Mouse (Mus musculus) retina, adult 2 months (tissue): ENCODE data around the gene Rad23b.
"Not testable (repeated sequence)": the region's sequence is repeated elsewhere in the genome, so short reads cannot be mapped to it uniquely, and the experiment has no call there.

Experiments
- DNase-seq: peaks from one replicate; pipeline ENCODE4 v3.0.0-alpha.2; 2012; ENCODE audit warnings: low read depth, low spot score

Gene Rad23b

DNA sequence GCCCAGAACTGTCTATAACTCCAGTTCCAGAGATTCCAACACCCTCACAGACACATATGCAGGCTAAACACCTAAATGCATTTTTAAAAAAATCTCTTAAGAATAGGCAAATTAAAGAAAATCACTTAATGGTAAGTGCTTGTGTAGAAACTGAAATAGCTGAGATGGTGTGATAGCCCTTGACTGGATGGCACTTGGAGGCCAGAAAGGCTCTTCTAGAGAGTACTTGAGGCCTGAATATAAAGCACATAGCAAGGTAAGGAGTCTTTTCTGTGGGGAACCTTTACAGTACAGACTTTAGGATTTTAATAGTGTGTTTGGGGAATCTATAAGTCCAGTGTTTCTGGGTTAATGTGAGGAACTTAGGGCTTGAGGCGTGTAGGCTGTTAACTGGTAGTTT lies 4.2 kb downstream of the Rad23b start:
- no peak for DNase-seq

DNA sequence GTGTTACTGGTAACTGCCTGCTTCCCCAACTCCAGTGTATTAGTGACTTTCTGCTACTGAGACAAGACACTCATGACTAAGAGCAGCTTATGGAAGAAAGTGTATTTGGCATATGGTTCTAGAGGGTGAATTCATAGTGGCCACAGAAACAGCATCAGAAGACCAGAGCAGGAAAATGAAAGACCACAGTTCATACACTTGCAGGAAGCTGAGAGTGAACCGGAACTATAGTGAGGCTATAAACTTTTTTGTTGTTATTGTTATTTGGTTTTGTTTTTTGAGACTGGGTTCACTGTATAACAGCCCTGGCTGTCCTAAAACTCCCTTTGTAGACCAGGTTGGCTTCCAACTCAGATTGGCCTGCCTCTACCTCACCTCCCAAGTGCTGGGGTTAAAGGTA lies 6.0 kb downstream of the Rad23b start:
- DNase-seq: no peak

DNA sequence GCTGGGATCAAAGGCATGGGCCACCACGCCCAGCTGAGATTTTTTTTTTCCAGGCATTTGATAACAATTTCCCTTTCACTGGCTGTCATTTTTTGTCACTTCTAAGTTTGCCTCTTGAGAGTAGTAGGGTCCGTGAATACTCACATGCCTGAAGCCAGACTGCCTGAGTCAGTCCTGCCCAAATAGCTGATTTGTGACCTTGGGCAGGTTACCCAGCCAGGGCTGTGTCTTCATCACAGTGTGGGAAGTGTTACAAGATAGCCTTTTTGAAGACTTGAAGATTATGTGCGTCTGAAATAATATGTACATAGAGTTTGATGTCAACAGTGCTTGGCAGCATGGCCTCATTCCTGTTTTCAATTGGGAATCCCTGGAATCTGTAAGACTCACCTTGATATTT lies 6.9 kb downstream of the Rad23b start:
- DNase-seq: no peak

DNA sequence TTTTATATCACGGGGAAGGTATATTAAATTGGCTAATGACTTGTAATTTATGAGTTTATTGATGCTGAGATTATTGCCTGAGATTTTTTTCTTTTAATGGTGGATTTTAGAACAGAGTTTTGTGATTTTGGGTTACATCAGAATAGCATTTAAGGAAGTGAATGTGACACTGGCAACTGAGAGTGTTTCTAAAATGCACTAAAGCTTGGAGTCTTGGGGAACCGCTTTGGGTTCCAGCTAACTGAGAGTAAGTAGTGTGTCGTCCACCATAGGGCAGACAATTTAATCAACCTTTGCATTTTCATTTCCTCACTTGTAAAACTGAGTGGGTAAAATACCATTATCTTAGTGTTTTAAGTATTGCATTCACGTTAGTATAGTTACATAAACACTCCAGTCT lies 14.0 kb downstream of the Rad23b start:
- DNase-seq: no peak

DNA sequence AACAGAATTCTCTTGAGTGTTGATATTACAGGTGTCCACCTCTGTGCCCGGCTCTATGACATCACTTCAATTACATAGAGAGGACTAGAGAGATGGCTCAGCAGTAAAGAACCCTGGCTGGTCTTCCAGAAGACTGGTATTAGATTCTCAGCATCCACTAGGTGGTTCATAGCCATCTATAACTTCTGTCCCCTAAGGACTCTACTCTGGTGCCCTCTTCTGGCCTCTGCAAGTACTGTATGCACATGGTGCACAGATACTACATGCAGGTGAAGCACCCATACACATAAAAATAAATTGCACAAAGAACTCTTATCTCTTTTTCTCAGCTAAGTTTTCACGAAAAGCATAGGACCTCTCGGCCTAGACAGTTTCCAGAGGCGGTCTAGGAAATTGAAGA lies 14.5 kb downstream of the Rad23b start:
- DNase-seq: no peak

DNA sequence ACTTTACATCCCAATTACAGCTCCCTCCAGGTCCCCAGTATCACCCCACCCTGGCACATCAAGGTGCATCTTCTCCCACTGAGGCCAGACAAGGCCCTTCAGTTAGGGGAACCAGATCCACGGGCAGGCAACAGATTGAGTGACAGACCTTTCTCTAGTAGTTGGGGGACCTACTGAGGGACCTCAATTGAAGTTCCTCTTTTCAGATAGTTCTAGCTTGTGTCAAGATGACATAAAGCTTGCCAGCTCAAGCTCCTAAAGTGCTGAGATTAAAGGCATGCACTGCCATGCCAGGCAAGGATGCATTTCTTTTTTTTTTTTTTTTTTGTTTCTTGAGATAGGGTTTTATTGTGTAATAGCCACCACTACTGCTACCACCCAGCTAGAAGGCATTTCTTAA lies 16.2 kb downstream of the Rad23b start:
- no peak for DNase-seq

DNA sequence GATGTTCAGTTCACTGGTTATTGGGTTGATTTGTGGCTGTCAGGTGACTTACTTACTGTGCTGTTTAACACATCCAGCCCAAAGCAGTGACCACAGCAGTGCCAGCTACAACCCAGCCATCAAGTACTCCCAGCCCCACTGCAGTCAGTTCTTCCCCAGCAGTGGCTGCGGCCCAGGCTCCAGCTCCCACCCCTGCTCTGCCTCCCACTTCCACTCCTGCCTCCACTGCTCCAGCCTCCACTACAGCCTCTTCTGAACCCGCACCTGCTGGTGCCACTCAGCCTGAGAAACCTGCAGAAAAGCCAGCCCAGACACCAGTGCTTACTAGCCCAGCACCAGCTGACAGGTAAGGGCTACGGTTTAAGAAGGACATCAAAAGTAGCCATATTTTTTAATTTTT lies 20.3 kb downstream of the Rad23b start:
- no peak for DNase-seq

DNA sequence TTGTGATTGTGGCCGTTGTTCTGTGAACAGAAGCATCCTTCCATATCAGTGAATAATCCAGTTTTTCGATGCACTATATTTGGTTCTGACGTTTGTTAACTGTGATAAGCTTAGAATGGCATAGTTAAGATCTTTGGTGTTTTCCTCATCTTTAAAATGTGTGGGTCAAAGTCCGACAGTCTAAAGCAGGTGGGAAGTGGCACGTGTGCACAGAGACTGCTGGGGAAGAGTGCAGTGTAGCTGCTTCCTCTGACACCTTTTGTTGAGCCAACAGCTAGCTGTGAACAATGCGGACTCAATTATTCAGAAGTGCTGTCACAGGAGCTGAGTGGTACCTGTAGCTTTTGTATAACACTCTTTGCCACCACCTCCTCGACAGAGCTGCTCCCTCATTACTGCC lies 21.5 kb downstream of the Rad23b start:
- DNase-seq: no peak

DNA sequence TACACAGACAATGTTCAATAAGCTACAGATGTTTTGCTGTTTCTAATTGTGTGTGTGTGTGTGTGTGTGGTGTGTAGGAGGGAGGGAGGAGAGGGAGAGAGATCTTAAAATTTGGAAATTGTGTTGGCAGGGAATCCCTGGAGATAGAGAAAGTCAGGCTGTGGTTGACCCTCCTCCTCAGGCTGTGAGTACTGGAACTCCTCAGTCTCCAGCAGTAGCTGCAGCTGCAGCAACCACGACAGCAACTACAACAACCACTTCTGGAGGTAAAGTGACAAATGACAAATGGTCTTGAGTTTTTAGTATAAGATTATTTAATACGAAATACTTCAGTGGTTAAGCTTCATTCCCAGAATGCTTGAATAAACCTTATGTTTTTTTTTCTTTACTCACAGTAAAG lies 32.5 kb downstream of the Rad23b start:
- no peak for DNase-seq

DNA sequence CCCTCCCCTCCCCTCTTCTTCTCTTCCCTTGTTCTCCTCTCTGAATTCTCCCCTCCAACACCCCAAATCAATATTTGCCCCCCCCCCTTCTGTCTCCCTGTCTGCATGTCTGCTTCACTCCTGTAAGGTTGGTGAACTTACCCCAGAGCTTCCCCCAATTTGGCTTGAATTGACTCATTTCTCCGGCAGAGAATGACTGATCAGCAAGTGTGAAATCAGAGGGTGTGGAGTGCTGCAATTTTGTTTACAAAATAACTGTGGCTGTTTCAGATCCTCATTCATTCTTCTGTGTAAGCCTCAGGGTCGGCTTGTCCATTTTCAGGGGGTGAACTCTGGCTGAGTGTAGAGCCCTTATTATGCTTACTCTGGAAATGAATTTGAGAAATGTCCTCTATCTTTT lies 36.9 kb downstream of the Rad23b start:
- no peak for DNase-seq

DNA sequence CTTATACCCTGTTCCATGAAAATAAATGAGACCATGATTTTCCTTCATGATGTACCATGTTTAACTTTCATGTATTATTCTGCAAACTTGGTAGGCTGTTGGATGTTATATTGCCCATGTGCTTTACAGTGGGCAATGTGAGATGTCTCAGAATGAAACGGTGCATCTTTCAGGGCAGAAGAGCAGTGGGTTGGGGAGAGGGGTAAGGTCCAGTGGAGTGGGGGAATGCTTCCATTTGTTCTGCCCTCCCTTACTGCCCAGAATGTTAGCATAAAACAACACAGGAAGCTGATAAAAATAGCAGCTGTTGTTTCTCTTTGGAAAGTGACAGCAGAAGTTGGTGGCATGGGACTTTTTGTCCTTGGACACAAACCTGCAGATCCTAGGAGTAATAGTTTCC lies 41.6 kb downstream of the Rad23b start:
- no peak for DNase-seq

DNA sequence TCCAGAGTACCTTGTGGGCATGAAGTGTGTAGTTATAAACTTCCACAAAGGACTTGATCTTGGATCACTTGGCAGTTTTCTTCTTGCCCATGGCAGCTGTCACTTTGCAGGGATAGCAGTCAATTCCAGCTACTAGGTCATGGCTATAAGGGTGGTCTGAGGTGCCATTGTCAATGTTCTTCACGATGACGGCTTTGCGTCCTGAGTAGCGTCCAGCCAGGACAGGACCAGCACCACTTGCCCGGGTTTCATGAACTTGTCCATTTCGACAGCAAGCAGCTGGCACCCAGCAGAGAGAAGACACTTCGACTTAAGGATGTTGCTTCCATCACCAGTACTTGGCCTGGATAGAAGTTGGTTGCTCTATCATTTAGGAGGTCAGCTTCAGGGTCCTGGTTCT lies 42.6 kb downstream of the Rad23b start:
- DNase-seq: no peak

DNA sequence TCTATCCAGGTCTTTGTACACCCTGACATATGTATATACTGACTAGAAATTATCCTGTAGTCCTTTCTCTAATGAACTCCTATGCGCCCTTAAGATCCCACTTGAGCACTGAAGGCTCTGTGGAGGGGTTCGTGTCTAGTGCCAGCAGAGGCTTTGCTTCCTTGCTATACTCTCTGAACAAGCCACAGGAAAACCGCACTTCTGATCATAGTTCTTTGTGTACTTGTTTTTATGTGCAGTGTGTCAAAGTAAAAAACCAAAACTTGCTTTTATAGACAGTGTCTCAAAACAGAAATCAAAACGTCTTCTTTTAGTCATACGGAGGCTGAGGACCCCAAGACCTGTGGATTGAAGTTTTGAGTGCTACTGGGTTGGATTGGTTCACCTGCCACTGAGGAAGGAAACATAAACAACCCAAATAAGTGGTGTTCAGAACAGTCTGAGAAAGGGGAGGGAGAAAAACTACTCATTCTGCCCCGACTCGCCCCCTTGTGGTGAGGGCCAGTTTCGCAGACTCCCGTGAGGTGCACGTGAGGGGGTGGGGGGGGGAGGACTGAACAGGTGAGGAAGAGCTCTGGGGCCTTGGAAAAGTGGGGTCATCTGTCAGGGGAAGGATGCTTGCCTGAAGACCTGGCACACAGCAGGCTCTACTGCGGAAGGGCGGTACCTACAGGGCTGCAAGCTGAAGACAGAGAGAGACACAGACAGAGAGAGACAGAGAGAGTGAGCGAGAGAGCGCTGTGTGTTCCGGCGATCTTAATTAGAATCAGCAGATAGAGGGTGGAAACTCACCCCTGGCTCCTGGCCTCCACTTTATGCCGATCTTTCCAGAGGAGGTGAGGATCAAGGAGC lies 48.3 kb downstream of the Rad23b start:
- DNase-seq: no peak

DNA sequence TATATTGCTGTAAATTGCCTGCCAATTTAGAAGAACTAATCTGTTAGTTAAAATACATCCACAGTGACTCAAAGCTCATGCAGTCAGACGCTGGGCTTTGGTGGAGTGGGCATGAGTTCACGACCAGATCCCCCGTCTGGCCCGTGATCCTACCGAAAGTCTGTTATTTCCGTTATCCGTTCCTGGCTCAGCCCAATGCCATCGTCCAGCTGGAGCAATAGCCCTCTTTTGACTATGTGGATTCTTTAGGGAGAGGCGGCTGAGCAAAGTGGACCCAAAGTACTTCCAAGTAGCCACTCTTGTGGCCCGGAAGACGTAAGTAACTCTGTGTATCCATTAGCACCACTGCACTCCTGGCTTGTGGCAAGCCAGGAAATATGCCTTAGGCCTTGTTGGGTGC lies 49.1 kb downstream of the Rad23b start:
- DNase-seq: no peak

DNA sequence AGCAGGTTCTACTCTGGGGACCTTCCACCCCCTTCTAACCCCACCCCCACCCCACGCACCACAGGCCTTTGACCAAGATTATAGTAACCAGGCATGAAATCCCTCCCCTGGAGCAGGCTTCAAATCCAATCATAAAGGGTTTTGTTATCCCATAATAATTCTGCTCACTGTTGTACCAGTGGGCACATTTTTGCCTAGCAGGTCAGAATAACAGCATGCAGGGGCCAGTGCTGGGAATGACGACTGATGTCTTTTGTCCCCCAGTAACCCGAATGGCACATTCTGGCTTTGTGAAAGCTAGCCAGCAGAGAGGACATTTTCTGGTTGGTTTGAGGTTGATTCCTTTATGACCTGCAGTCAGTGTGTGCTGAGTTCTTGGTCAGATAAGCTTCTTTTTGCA lies 55.5 kb downstream of the Rad23b start:
- DNase-seq: no peak

DNA sequence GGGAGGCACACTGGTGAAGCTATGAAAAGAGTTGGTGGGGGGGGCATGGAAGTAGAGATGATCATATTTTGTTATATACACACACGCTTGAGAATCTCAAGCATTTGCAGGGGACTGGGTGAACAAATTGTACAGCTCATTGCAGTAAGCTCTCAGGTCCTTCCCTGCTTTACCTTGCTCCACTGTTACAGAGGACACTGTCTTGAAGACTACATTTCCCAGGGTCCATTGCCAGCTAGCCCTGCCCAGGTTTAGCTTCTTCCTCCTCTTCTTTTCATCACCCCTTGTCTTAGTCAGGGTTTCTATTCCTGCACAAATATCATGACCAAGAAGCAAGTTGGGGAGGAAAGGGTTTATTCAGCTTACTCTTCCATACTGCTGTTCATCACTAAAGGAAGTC lies 56.7 kb downstream of the Rad23b start:
- no peak for DNase-seq

DNA sequence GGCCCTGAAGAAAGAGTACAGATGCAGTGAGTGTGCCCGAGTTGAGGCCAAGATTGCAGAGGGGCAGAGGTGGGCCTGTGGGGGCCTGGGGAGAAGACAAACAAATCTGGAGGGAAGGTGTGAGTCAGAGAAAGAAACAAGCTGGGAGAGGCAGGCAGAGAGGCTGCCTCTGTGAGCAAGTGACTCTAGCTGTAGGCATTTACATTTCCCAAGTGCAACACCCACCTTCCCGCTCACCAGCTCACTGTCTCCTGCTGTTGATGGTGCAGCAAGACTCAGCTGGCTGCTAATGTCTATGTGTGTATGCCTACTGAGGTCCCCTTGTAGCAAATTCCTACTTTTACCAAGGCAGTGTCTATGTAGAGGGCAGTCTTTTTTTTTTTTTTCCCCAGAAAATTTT lies 58.2 kb downstream of the Rad23b start:
- DNase-seq: no peak

DNA sequence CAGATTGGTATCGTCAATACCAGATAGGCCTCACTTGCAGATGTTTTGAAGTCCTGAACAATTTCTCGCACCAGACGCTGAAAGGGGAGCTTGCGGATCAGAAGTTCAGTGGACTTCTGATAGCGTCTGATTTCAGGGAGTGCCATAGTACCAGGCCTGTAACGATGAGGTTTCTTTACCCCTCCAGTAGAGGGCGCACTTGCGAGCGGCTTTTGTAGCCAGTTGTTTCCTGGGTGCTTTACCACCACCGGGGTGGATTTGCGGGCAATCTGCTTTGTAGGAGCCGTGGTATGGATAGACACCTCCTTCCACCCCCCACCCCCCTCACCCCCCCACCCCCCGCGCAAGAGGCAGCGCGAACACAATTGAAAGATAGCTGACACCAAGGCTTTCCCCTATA lies 59.2 kb downstream of the Rad23b start:
- DNase-seq: no peak

DNA sequence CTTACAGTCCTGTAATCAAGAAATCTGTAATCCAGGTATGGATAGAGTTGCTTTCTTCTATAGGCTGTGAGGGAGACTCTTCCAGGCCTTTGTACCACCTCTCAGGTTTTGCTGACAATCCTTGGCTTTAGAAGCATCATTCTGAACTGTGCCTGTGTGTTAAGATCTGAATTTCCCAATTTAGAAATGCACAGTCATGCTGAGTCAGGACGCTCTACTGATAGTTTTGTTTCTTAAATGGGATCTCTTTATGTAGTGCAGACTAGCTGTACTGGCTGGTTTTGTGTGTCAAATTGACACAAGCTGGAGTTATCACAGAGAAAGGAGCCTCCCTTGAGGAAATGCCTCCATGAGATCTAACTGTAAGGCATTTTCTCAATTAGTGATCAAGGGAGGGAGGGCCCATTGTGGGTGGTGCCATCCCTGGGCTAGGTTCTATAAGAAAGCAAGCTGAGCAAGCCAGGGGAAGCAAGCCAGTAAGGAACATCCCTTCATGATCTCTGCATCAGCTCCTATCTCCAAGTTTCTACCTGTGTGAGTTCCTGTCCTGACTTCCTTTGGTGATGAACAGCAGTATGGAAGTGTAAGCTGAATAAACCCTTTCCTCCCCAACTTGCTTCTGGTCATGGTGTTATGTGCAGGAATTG lies 59.9 kb downstream of the Rad23b start:
- DNase-seq: not testable (repeated sequence)

DNA sequence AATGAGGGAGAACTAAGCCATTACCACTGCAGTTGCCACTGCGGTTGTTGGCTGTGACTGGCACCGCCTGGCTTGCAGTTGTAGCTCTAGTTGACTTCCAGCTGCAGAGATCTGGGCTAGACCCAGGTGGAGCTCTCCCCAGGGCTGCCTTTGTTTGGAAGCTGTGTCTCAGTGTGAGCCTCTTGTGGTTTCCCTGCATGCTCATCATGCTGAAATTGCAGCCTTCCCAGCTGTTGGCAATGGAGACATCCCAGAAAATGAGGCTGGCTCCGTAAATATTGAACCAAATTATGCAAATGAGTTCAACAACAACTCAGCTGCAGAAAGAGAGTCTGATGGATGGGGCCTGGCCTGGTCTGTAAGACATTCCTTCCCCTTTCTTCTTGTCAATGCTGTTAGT lies 66.0 kb downstream of the Rad23b start:
- no peak for DNase-seq

DNA sequence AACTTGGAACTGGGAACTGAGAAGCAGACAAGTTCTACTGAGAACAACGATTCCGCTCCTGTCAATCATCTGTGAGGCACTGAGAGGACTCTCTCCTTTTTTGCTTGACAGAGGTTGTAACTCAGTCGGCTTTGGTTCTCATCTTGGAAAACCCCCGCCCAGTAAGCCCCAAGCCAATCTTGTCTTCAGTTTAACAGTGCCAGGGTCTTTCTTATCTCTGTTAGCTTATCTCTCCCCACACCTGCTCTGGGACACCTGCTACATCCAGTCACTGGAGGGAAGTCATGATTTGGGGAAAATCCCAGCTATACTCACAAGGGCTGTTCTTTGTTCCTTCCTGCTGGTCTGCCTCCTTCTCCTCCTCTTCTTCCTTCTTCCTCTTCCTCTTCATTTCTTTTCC lies 76.4 kb downstream of the Rad23b start:
- no peak for DNase-seq
